Mouse (Mus musculus) lung, embryonic 15.5 days (tissue): ENCODE data around the gene Synpo2. TPM values are rescaled to one million over a fixed set of nuclear protein-coding genes. Genes with fewer than 3 reads are reported as not detected.

Source experiments
- ATAC-seq: fragments of 200-750 bp; cut with Nextera tagmentation; 2 replicates; pipeline ENCODE4 v1.8.0; 2017; ENCODE audit warnings: moderate number of reproducible peaks, borderline replicate concordance; ENCODE audit not compliant: low FRiP score, low TSS enrichment; ENCODE audit errors: extremely low read depth
- H3K27ac ChIP-seq: fragments of 300-500 bp; sonication (generic); 2 replicates; pipeline ENCODE4 v1.5.1; 2015; ENCODE audit warnings: moderate library complexity, mild to moderate bottlenecking, inconsistent platforms
- H3K27me3 ChIP-seq: fragments of 300-500 bp; sonication (generic); 2 replicates; pipeline ENCODE4 v1.6.1; 2015; ENCODE audit warnings: inconsistent platforms
- H3K36me3 ChIP-seq: fragments of 300-500 bp; sonication (generic); 2 replicates; pipeline ENCODE4 v1.6.1; 2015; ENCODE audit warnings: inconsistent platforms
- H3K4me1 ChIP-seq: fragments of 300-500 bp; sonication (generic); 2 replicates; pipeline ENCODE4 v1.6.1; 2015; ENCODE audit warnings: inconsistent platforms
- H3K4me2 ChIP-seq: fragments of 300-500 bp; sonication (generic); 2 replicates; pipeline ENCODE4 v1.6.1; 2015; ENCODE audit warnings: inconsistent platforms, mild to moderate bottlenecking, moderate library complexity
- H3K4me3 ChIP-seq: fragments of 300-500 bp; sonication (generic); 2 replicates; pipeline ENCODE4 v1.5.1; 2015; ENCODE audit warnings: mild to moderate bottlenecking, inconsistent platforms
- H3K9ac ChIP-seq: fragments of 300-500 bp; sonication (generic); 2 replicates; pipeline ENCODE4 v1.6.1; 2015; ENCODE audit warnings: inconsistent platforms
- H3K9me3 ChIP-seq: fragments of 300-500 bp; sonication (generic); 2 replicates; pipeline ENCODE4 v1.6.1; 2016; ENCODE audit warnings: inconsistent platforms
- WGBS: fragments of 180-500 bp; shearing (Covaris S2); methylation state at CpG from one replicate; pipeline ENCODE4 v1.1.7; 2015; 5-methylcytosine and 5-hydroxymethylcytosine counted together
- polyA plus RNA-seq: library from polyadenylated mRNA; unstranded; fragments of >200 nt; fragmentation: Nextera tagmentation; extraction: Ambion mirVana; gene quantifications from 2 replicates; pipeline ENCODE4 v1.2.1, GENCODE M21; 2015

Synpo2 gene
- polyA plus RNA-seq, 1 experiment from 2014 or later: 11.3 TPM

DNA sequence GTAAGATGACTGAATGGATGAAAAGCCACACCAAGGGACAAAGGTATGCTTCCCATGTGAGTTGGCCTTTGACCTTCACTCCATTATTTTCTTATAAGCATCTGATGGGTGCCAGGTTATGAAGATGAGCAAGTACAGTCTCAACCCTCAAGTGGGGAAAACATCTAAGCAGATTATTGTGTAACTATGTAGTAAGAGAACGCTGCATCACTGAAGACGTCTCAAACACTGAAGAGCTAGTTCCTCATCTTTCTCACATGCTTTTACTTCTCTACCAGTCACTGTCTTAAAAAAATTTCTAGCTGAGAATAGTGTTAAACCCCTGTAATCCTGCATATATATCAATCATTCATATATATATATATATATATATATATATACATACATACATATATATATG, 34.2 kb downstream of the Synpo2 start:
- 83% methylated on average over 2 of the region's 2 CpGs for WGBS
- Histone ChIP-seq H3K4me1 (peaks cover 12% of the 10 kb centered on the region), H3K9ac (no peak overlapping the region), H3K27me3 (no peaks in the 10 kb centered on the region), H3K27ac (no peak overlapping the region), H3K9me3 (no peaks in the 10 kb centered on the region), H3K4me2 (no peak overlapping the region), H3K4me3 (no peak overlapping the region), H3K36me3 (no peaks in the 10 kb centered on the region)
- ATAC-seq: no peak

GRCm38 (mm10) chr3:123193740-123194139, 42.2 kb downstream of the Synpo2 start:
- H3K9ac ChIP-seq: no peak overlapping the region
- WGBS: 86% methylated on average over 4 of the region's 4 CpGs
- H3K27me3 ChIP-seq: no peaks in the 10 kb centered on the region
- ATAC-seq: no peak
- no peak overlapping the region for H3K4me3 ChIP-seq
- H3K4me2 ChIP-seq: no peak overlapping the region
- no peak overlapping the region for H3K27ac ChIP-seq
- peaks cover 5% of the 10 kb centered on the region for H3K4me1 ChIP-seq
- no peaks in the 10 kb centered on the region for H3K36me3 ChIP-seq
- no peaks in the 10 kb centered on the region for H3K9me3 ChIP-seq

- no peaks in the 10 kb centered on the region for H3K36me3 ChIP-seq
- H3K9me3 ChIP-seq: no peaks in the 10 kb centered on the region
- H3K27ac ChIP-seq: no peak overlapping the region
- ATAC-seq: no peak
- no peak overlapping the region for H3K4me3 ChIP-seq
- H3K9ac ChIP-seq: no peak overlapping the region
- H3K4me1 ChIP-seq: peaks cover 13% of the 10 kb centered on the region
- no peak overlapping the region for H3K4me2 ChIP-seq
- no peaks in the 10 kb centered on the region for H3K27me3 ChIP-seq
Measured at GRCm38 (mm10) chr3:123191602-123192001, 44.3 kb downstream of the Synpo2 start.

- no peak overlapping the region for H3K4me3 ChIP-seq
- H3K27me3 ChIP-seq: no peaks in the 10 kb centered on the region
- 0 out of 2 replicates have a peak overlapping the region, but pooled peaks have one; percentile 15 for H3K27ac ChIP-seq
- ATAC-seq: no peak
- no peak overlapping the region for H3K9ac ChIP-seq
- no peaks in the 10 kb centered on the region for H3K36me3 ChIP-seq
- H3K4me1 ChIP-seq: peaks cover 13% of the 10 kb centered on the region
- no peaks in the 10 kb centered on the region for H3K9me3 ChIP-seq
- H3K4me2 ChIP-seq: no peak overlapping the region
- 39% methylated on average over 6 of the region's 6 CpGs for WGBS
Measured at GRCm38 (mm10) chr3:123190329-123190728, 45.6 kb downstream of the Synpo2 start.

DNA sequence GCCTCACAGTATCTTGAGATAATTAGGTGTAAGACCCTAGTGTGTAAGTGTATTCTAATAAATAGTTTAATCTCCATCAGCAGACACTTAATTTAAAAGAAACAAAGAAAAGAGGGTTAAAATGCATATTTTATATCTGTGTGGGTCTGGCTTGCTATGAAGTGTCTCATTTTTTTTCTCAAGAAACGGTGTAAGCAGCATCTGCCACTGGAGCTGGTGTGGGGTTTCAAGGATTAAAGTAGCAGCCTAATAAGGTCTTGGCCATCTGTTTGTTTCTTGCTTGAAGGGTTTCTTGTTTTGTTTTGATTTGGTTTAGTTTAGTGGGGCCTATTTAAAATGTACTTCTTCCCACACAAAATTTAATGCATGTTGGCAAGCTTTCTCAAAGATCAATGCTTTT, 46.1 kb downstream of the Synpo2 start:
- Histone ChIP-seq H3K9me3 (no peaks in the 10 kb centered on the region), H3K4me3 (no peak overlapping the region), H3K4me1 (peaks cover 13% of the 10 kb centered on the region), H3K27ac (0 out of 2 replicates have a peak overlapping the region, but pooled peaks have one; percentile 15), H3K9ac (no peak overlapping the region), H3K36me3 (no peaks in the 10 kb centered on the region), H3K4me2 (no peak overlapping the region), H3K27me3 (no peaks in the 10 kb centered on the region)
- peak; percentile 24; the same call in 1 of the 2 replicates for ATAC-seq
- WGBS: 34% methylated on average over 1 of the region's 1 CpGs

DNA sequence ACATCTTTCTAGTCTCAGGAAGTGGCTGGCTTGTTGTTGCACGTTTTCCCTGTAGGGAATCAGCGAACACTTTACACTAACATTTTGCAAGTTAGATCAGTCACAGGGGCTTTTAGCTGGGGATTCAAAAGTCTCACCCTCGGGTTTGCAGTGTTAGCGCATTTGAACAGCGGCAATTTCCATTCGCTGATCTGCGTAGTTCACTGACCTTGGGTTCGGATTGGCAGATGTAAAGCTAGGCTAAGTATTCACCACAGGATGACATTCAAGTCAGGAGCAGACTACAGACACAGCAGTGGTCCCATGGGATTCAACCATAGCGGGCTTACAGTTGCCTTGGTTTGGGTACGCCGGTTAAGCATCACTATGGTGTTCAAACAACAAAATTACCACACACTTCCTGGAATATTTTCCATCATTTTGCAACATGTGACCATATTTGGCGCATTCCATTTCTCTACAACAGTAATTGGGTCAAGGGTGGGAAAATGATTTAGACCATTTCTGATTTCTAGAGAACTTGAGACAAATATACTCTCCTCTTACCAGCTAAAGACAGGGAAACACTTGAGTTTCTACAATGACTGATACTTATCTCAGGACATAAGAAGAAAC, 47.2 kb downstream of the Synpo2 start:
- H3K4me1 ChIP-seq: peaks cover 13% of the 10 kb centered on the region
- H3K4me2 ChIP-seq: no peak overlapping the region
- no peak for ATAC-seq
- H3K36me3 ChIP-seq: no peaks in the 10 kb centered on the region
- no peaks in the 10 kb centered on the region for H3K9me3 ChIP-seq
- peak overlapping the region; percentile 20; the same call in 1 of the 2 replicates for H3K27ac ChIP-seq
- 79% methylated on average over 12 of the region's 12 CpGs for WGBS
- H3K27me3 ChIP-seq: no peaks in the 10 kb centered on the region
- no peak overlapping the region for H3K4me3 ChIP-seq
- no peak overlapping the region for H3K9ac ChIP-seq

GRCm38 (mm10) chr3:123187370-123188124, 48.4 kb downstream of the Synpo2 start:
- H3K9ac ChIP-seq: no peak overlapping the region
- H3K27ac ChIP-seq: peak overlapping the region; percentile 35; the same call in 1 of the 2 replicates
- H3K27me3 ChIP-seq: no peaks in the 10 kb centered on the region
- H3K4me2 ChIP-seq: no peak overlapping the region
- no peak overlapping the region for H3K4me3 ChIP-seq
- H3K4me1 ChIP-seq: peaks cover 13% of the 10 kb centered on the region
- H3K36me3 ChIP-seq: no peaks in the 10 kb centered on the region
- no peak for ATAC-seq
- H3K9me3 ChIP-seq: no peaks in the 10 kb centered on the region
- WGBS: 60% methylated on average over 15 of the region's 15 CpGs

- ATAC-seq: peak; percentile 75; the same call in 1 of the 2 replicates
- no peaks in the 10 kb centered on the region for H3K27me3 ChIP-seq
- 56% methylated on average over 10 of the region's 10 CpGs for WGBS
- no peak overlapping the region for H3K4me3 ChIP-seq
- H3K4me1 ChIP-seq: peaks cover 11% of the 10 kb centered on the region
- no peak overlapping the region for H3K9ac ChIP-seq
- H3K9me3 ChIP-seq: no peaks in the 10 kb centered on the region
- H3K36me3 ChIP-seq: no peaks in the 10 kb centered on the region
- H3K27ac ChIP-seq: peak overlapping the region; percentile 50
- no peak overlapping the region for H3K4me2 ChIP-seq
Measured at GRCm38 (mm10) chr3:123185238-123185925, 50.6 kb downstream of the Synpo2 start.

DNA sequence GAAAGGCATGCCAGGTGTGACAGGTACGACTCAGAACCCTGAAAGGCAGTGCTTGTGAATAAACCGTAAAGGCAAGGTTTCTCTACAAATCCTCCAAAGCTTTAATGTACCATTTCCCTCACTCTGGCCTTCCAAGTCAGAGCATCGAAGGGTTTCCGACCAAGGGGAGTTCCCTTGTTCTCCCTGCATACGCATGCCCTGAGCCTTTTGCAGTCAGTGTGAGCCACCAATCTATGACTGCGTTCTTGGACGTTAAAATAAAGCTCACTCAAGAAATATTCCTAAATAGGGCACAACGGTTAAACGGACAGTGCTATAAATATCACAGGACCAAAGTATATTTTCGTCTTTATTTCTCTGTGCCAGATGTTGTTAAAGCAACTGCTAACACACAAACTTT, 51.7 kb downstream of the Synpo2 start:
- ATAC-seq: no peak
- WGBS: 70% methylated on average over 10 of the region's 10 CpGs
- Histone ChIP-seq H3K9ac (no peak overlapping the region), H3K4me1 (peaks cover 14% of the 10 kb centered on the region; the same call in 1 of the 2 replicates), H3K9me3 (no peaks in the 10 kb centered on the region), H3K27ac (peak overlapping the region; percentile 64), H3K27me3 (no peaks in the 10 kb centered on the region), H3K36me3 (no peaks in the 10 kb centered on the region), H3K4me3 (no peak overlapping the region), H3K4me2 (no peak overlapping the region)

DNA sequence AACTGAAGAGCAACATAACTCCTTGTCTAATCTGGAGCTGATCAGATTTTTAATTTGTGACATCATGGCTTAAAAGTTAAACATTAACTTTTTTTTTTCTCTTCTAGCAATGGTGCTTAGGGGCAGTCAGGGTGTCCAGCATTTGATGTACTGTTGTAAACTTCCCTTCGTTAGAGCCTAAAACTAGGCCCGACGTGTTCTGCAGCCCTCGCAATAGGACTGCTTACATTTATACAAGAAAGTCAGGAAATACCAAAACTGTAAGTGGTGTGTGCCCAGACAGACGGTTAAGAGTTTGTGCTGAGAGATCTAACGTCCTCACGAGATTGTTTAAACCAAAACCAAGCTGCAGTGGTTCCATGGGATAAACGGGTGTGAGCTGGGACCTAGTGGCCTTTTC, 56.4 kb downstream of the Synpo2 start:
- Histone ChIP-seq H3K9me3 (no peaks in the 10 kb centered on the region), H3K4me2 (no peak overlapping the region), H3K4me1 (peaks cover 11% of the 10 kb centered on the region), H3K27me3 (no peaks in the 10 kb centered on the region), H3K9ac (no peak overlapping the region), H3K36me3 (no peaks in the 10 kb centered on the region), H3K4me3 (no peak overlapping the region), H3K27ac (peak overlapping the region; percentile 67)
- ATAC-seq: peak; percentile 69
- WGBS: 9% methylated on average over 8 of the region's 8 CpGs

GRCm38 (mm10) chr3:123179041-123179440, 56.9 kb downstream of the Synpo2 start:
- WGBS: 68% methylated on average over 5 of the region's 5 CpGs
- H3K9ac ChIP-seq: no peak overlapping the region
- no peaks in the 10 kb centered on the region for H3K9me3 ChIP-seq
- ATAC-seq: no peak
- no peak overlapping the region for H3K4me3 ChIP-seq
- no peak overlapping the region for H3K4me2 ChIP-seq
- H3K36me3 ChIP-seq: no peaks in the 10 kb centered on the region
- peak overlapping the region; percentile 67; the same call in 1 of the 2 replicates for H3K27ac ChIP-seq
- H3K27me3 ChIP-seq: no peaks in the 10 kb centered on the region
- peaks cover 11% of the 10 kb centered on the region for H3K4me1 ChIP-seq

GRCm38 (mm10) chr3:123178420-123178819, 57.5 kb downstream of the Synpo2 start:
- Histone ChIP-seq H3K4me3 (no peak overlapping the region), H3K36me3 (no peaks in the 10 kb centered on the region), H3K4me1 (peaks cover 11% of the 10 kb centered on the region), H3K27ac (no peak overlapping the region), H3K9me3 (no peaks in the 10 kb centered on the region), H3K9ac (no peak overlapping the region), H3K4me2 (no peak overlapping the region), H3K27me3 (no peaks in the 10 kb centered on the region)
- 66% methylated on average over 4 of the region's 4 CpGs for WGBS
- ATAC-seq: no peak
